Mouse (Mus musculus): ENCODE data around the gene Pecam1.

Gene Pecam1

GRCm38 (mm10) chr11:106698289-106698688 is 52.1 kb downstream of the Pecam1 start:
- DNase-seq (ENCODE audit: low spot score in 2 of 2): no peak

DNA sequence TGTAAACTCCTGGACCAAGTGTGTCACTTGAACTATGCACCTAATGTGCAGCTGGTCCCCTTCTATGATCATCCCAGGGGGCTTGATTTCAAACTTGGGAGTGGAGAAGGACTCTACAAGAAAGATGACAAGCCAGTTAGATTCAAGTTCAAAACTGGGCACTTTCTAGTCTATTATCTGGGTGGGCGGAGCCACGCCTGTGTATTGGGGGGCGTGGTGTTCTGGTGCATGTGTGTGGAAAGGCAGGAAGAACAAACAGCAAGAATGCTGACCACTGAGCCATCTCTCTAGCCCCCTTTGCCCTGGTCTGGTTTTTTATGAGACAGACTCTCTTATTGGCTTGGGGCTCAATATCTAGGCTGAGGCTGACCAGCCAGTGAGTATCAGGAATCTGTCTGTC is 54.5 kb downstream of the Pecam1 start:
- DNase-seq (ENCODE audit: low spot score in 2 of 2): no peak

- no peak for DNase-seq (ENCODE audit: low spot score in 2 of 2)
Measured at GRCm38 (mm10) chr11:106692890-106693289, 57.5 kb downstream of the Pecam1 start.

- DNase-seq (ENCODE audit: low spot score in 2 of 2): no peak
Measured at GRCm38 (mm10) chr11:106688375-106688774, 62.1 kb downstream of the Pecam1 start.

DNA sequence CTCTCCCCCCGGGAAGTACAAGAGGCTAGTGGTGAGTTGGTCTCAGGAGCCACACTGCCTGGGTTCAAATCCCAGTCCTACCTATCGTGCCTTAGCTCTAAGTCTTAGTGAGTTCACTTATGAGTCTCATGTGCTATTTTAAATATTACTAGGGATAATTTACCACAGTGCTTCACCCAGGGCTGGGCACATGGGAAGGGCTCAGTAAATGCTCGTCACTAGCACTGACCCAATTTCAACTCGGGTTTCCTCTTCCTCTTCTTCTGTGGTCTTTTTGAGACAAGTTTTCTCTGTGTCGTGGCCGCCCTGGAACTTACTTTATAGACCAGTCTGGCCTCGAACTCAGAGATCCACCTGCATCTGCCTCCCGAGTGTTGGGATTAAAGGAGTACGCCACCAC is 63.1 kb downstream of the Pecam1 start:
- no peak for DNase-seq (ENCODE audit: low spot score in 2 of 2)

- DNase-seq (ENCODE audit: low spot score in 2 of 2): no peak
Measured at GRCm38 (mm10) chr11:106684027-106684426, 66.4 kb downstream of the Pecam1 start.

DNA sequence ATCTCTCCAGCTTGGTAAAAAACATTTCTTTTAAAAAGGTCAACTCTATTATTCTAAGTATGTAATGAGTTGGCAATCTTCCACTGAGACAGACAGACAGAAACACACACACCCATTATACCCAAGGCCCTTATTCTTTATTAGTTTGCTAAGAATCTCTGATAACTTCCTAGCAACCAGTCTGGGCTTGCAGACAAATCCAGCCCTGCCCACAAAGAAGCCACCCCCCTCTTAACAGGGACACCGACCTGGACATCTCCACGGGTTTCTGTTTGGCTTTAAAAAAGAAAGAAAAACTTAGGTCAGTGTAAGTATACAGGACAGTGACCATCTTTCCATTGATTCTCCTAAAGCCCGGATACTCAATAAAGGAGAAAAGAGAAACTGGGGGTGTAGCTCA is 67.1 kb downstream of the Pecam1 start:
- DNase-seq (ENCODE audit: low spot score in 2 of 2): no peak

DNA sequence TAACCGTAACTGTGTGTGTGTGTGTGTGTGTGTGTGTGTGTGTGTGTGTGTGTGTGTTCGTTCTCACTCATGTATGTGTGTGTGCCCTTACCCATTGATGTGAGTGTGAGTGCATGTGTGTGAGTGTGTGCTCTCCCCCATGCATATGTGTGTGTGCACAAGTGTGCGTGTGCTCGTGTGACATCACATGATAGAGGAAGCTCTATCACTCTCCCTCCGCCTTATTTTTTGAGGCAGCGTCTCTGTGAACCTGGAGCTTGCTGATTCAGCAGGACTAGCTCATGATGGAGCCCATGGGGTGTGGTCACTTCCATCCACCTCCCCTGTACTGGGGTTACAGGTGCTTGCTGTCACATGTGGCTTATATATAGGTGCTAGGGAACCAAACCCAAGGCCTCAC is 69.3 kb downstream of the Pecam1 start:
- no peak for DNase-seq (ENCODE audit: low spot score in 2 of 2)

DNA sequence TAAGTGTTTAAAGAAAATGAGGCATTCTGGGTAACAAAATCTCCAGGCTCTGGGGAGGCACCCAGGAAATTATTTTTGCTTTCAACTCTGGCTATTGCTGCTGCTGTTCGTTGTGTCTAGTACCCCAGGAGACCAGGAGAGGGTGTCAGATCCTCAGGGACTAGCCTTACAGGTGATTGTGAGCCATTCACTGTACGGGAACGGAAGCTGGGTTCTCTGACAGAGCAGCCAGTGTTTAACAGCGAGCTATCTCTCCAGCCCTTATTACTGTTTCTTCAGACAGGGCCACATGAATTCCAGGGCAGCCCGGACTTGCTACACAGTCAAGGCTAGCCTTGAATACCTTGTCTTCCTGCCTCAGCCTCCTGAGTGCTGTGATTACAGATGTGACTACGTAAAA is 70.6 kb downstream of the Pecam1 start:
- no peak for DNase-seq (ENCODE audit: low spot score in 2 of 2)

GRCm38 (mm10) chr11:106677910-106678591 is 72.4 kb downstream of the Pecam1 start:
- no peak for DNase-seq (ENCODE audit: low spot score in 2 of 2)

GRCm38 (mm10) chr11:106677331-106677730 is 73.1 kb downstream of the Pecam1 start:
- no peak for DNase-seq (ENCODE audit: low spot score in 2 of 2)

DNA sequence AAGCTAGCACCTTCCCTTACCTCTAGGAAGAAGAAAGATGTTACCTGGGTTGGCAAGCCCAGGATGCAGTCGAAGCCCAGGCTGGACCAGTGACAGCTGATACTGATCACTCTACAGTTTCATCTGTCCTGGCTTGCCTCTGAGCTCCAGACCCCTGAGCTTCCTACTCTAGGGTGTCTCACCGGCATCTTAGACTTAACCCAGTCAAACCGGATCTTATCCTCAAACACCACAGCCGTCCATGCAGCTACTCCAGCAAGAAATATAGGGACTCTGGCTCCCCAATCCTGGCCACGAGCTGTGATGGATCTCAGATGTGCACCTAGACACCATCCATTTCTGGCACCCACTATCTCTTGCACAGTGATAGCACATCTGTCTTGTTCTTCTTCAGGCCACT is 74.6 kb downstream of the Pecam1 start:
- no peak for DNase-seq (ENCODE audit: low spot score in 2 of 2)

DNA sequence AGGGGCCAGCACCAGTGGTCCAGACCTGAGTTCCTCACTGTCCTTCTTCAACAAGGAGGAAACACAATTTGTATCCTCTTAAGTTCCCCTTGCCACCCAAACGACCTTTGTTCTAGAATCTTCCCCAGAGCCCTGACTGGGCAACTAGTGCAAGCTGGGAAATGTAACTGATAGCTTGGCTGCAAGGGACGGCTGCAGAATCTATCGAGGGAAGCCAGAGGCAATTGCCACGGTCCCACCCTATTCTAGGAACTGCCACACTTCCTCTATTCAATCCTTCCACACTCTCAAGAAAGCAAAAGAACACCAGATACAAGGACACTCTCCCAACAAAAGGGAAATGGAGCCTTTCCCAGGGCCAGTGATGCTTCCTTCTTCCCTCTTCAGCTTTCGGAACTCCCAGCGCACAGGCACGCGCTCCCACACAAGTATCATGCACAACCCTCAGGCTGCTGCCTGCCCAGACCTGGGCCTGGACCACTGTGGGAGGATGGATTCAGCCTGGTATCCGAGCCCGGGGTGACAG is 75.2 kb downstream of the Pecam1 start:
- DNase-seq (ENCODE audit: low spot score in 2 of 2): peak in 1 of 2 experiments; percentile 29

DNA sequence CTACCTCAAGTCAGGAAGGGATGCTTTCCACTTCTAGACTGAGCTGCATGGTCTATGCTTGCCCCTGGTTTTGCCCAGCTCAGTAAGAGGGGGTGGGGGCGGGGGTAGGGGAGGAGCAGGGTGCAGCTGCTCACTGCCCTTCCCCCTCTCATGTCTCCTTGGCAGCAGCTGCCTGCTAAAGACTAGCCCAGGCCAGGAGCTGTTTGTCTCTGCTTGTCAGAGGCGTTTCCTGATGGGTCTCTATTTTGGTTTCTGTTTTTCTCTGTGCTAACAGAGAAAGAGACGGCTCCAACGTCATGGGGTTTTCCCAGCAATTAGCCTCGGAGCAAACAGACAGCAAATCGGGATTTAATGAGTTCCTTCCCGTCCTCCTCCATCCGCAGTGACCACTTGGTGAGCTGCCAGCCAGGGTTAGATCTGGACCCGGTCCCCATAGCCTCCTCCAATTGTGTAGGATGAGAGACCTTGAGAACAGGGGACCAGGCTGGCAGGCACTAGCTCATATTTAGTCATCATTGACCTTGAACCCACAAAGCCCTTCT is 75.7 kb downstream of the Pecam1 start:
- peak; percentile 35 to 65 for DNase-seq (ENCODE audit: low spot score in 2 of 2)

DNA sequence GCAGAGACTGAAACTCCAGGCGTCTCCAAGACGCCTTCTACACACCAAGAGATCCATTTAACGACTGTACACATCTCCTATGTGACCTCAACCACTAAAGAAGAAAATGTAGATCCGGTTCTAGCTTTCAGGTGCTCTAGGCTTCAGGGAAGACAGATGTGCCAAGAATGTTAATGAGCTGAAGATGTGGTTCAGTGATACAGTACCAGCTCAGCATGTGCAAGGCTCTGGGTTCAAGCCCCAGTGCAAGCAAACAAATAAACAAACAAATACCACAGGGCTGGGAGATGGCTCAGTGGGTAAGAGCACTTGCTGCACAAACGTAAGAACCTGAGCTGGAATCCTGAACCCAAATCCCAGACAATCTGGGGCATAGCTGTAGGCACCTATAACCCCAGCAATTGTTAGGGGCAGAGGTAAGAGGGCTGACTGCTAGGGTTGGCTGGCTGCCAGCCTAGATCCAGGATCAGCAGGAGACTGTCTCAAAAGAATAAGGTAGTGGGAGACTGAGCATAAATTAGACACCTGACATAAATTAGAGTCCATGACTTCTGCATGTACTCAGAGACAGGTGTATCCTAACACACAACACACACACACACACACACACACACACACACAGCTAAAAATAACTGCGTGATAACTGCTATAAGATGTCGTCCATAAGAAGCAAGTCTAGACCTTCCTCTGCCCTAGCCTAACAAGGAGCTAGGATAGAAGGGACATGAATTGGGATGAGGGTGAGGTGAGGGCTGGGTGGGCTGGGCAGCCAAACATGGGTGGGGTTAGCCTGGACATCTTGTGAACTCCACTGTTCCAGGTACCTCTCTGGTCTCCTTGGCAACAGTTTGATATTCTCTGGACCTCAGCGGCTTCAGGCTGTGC is 76.5 kb downstream of the Pecam1 start:
- DNase-seq (ENCODE audit: low spot score in 2 of 2): no peak

DNA sequence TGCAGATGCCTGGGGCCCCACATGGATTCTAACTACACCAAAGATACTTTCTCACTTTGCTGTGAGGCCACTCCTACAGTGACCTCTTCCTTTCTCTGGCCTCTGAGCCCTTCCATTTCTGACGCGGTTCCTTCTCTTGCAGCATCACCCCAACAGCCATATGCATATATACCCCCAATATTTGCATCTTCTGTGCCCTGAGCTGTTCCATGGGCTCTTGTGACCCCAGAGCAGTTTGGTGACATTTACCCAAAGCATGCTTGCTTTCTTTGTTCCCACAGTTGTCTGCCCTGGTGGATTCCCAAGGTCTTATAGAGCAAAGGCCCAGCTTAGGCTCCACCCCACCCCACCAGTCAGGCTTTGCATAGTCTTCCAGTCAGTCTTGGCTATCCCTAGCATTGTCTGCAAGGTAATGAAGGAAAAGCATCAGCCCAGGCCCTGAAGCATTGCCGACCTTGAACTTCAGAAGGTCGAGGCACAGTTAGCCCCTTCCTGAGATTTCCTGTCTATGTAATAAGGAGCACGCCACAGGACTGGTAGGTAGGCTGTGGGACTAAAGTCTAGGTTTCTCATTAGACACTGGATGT is 77.4 kb downstream of the Pecam1 start:
- DNase-seq (ENCODE audit: low spot score in 2 of 2): no peak

DNA sequence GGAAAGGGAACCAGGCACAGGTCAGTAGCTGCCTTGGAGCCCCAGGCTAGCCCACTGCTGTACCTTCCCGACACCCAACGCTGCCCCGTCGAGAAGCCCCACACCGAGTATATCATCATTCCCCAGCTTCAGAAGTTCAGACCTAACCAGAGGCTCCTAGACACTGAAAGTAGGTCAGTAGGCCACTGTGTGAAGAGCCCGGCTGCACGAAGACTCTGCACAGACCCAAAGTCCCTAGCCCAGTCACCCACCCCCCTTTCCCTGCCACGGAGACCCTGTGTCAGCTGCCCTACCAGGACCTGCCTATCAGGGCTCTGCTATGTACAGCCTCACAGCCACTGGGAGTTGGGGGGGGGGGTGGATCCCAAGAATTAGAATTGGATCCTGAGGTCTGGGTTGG is 78.6 kb downstream of the Pecam1 start:
- no peak for DNase-seq (ENCODE audit: low spot score in 2 of 2)

DNA sequence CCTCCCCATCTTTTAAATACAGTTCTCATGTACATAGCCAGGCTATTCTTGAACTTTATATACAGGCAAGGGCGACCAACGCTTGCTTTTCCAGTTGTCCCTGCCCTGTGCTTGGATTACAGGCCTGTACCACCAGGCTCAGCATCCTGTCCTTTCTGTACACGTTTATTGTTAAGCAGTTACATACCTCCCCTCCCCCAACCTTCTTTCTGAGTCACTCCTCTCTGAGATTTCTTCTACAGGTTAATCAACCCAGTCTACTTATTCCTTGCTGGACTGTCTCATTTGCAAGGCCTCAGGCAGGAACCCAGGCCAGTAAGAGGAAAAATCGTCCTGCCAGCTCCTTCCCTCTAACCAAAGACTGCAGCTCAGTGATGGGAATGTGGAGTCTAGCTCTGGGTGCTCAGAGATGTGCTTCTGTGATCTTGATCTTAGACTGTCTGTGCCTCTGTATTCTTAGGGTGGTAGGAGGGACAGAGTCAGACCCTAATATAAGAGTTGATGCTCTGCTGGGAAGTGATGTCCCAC is 79.4 kb downstream of the Pecam1 start:
- no peak for DNase-seq (ENCODE audit: low spot score in 2 of 2)

DNA sequence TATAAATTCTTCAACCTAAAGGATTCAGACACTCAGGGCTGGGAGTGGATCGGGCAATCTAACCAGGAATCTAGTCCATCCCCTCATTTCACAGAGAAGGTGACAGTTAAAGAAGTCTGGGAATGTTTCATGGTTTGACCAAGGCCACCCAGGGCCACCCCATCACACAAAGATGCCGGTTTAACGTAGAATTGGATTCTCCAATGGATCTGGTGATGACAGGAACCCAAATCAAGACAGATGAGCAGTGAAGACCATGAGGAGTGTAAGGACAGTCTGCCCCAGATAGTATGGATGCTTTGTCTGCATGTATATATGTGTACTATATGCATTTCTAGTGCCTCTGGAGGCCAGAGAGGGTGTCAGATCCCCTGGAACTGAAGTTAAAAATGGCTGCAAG is 80.2 kb downstream of the Pecam1 start:
- no peak for DNase-seq (ENCODE audit: low spot score in 2 of 2)

- DNase-seq (ENCODE audit: low spot score in 2 of 2): peak in 1 of 2 experiments; percentile 68
Measured at GRCm38 (mm10) chr11:106669873-106670173, 80.6 kb downstream of the Pecam1 start.

GRCm38 (mm10) chr11:106669102-106669872 is 81.1 kb downstream of the Pecam1 start:
- no peak for DNase-seq (ENCODE audit: low spot score in 2 of 2)
